Mouse (Mus musculus): Measurements from ENCODE around the gene Zswim3.

DNA sequence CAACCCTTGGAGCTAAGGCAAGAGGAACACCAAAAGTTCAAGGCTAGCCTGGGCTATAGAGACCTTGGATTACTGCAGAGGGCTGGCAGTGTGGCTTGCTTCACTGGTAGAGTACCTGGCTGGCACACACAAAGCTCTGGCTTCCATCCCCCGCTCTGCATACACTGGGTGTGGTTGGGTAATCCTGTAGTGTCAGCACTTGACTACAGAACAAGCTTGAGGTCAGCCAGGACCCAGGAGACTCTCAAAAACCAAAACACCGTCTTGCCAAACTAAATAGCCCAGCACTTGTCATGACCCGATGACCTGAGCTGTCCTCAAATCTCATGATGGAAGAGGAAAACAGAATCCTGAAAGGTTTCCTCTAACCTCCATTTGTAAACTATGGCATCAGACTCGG is 14.4 kb upstream of the Zswim3 start:
- TF ChIP-seq CTCF (IDR thresholded peaks at IDR 0.05; ENCODE audit: insufficient read depth, low read depth, low read length) (no peak), POLR2A (IDR thresholded peaks at IDR 0.05; ENCODE audit: insufficient read depth, low read depth, low read length) (no peak)
